Mouse (Mus musculus) T-helper 1 cell (primary cell): ENCODE measurements around the gene Olfr769.
"Not testable (repeated sequence)": the region's sequence is repeated elsewhere in the genome, so short reads cannot be mapped to it uniquely, and the experiment has no call there.

ENCODE experiments used
- in situ Hi-C: fragments of 300-600 bp; cut with MboI, MseI; formaldehyde crosslinking; loops from one replicate; pipeline ENCODE4 v1.15.1; 2025; ENCODE audit warnings: high pct_unique_total_duplicates

The Olfr769 gene

DNA sequence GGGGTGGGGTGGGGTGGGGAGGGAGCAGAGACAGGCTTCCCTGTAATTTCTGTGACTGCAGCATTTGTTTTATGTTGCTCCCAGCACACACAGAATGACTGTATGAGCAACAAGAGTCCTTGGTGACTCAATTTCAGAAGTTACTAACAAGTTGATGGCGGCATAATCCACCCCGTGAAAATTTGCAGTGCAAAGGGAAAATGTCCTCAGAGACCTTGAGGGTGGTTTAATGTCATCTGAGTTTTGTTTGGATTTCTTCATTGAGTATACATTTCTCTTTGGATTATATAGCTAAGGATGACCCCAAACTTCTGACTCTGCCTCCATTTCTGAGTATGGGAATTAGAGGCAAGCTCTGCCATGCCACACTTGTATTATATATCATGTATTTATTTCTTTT lies at the start of gene Olfr769:
TSS of gene Olfr769 (minus strand) at position 101 of the 400 bp plus-strand sequence.
- in situ Hi-C loops, result no loop called here

DNA sequence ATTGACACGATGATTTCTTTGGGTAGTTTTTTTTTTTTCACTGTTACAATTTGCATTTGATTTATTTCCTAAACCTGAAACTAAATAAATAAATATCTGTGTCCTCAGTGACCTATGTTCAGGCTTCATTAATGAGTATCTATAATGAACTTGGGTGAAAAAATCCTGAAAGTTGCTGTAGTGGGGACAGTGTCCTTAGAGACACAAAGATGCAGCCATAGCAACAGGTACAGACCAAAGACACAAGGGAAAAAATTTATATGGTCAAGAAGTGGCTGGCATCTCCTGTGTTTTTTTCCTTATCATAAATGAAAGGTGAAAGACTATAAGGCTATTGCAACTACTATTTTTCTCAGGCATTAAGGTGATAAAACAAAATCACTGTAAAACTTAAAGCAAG lies 47.0 kb upstream of the Olfr769 start, which contains the start of gene Olfr771:
TSS of gene Olfr771 (minus strand) at position 101 of the 400 bp plus-strand sequence.
- in situ Hi-C loops, result no loop called here

DNA sequence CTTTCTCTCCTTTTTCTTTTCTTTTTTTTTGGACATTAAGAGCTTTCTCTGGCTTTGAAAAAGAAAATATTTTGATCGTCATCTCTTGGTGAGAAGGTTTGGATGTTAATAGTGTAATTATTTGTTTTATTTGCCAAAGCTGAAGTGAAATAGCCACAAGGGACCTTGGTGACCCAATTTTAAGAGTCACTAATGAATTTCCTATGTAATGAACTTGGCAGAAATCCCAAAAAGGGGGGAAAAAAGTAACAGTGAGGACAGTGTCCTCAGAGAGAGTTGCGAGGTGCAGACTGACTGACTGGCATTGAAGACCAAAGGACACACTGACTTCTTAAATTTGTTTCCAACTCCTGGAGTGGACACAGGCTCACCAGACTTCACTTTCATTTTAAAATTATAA lies 21.2 kb upstream of the Olfr769 start, which contains the start of gene Olfr770:
TSS of gene Olfr770 (minus strand) at position 101 of the 400 bp plus-strand sequence.
- in situ Hi-C loops, result no loop called here

DNA sequence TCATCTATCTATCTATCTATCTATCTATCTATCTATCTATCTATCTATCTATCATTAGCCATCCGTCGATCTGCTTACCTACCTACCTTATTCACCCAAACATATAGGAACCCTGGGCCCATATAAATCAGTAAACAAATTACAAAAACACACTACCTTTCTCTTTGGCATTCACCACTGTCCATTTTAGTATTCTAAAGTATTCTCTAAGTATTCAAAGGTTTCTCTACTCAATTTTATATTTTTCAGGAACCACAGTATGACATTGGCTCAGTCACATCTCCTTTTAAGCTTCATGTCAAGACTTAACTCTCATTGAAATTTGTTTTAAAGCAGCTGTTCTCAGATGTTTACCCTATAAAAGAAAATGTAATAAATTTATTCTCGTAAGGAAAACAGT lies 2.5 kb downstream of the Olfr769 start:
- in situ Hi-C loops, result no loop called here

DNA sequence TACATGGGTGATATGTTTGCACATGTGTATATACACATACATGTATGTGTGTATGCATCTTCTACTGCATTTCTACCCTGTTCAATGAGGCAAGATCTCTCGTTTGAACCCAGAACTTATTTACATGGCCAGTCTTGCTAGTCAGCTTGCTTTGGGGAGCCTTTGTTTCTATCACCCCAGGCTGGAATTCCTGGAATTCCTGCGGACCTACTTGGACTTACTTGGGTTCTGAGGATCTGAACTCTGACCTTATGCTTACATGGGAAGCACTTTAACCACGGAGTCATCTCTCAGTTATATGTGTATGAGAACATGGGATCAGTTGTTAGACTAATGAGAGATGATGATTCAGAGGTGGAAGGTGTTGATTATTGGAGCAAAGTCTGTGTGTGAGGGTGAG lies 16.4 kb downstream of the Olfr769 start:
- in situ Hi-C loops, result no loop called here

DNA sequence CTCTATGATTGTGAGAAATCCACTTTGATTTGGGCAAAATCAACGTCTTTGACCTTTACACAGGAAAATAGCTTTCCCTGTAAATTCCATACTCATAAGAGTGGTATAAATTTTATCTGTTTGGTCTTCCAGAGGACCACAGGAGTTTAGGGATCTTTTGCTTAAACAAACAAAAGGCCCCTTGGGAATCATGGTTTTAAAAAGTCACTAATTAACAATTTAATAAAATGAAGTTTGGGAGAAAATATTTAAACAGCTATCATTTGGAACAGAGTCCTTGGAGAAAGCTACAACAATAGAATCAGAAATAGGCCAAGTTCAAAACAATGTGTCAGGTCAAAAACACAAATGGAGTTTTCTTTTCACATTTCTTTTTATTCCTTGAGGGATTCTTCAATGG lies 18.4 kb downstream of the Olfr769 start, which contains the start of gene Olfr768:
TSS of gene Olfr768 (minus strand) at position 101 of the 400 bp plus-strand sequence.
- in situ Hi-C loops, result no loop called here

DNA sequence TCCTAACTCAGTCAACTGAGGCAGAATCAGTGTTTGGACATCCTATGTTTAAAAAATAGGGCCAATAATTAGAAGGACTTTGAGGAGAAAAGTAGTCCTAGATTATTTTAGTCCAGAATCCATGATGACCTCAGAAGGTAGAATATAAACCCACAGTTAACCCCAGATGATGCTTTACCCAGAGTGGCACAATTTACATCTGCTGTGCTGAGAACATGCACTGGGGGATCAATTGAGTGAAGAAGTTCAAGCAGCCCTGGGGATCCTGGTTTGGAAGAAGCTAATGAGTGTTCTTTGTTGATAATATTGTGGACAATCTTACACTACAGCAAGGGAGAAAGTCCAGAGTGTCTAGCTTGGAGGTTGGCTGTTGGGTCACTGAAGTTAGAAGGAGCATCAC lies 34.9 kb downstream of the Olfr769 start, which contains the start of gene Olfr767:
TSS of gene Olfr767 (minus strand) at position 101 of the 400 bp plus-strand sequence.
- in situ Hi-C loops, result not testable (repeated sequence)

DNA sequence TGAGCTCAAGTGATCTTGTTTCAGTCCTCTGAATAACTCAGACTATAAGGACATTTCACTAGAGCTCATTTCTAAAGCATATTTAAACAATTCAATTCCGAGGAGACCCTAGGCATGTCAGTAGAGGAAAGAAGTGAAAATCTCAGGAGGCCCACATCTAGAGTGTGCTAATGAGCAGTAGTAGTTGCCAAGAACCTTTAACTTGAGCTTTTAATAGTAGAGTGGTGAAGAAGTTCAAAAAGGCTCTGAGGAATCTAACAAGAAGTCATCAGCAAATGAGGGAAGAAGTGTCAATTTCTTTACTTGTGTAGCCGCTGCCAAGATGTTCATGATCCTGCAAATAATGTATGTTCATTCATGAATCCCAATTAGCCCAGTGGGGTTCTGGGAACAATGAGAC lies 48.8 kb downstream of the Olfr769 start, which contains the start of gene Olfr766-ps1:
TSS of gene Olfr766-ps1 (minus strand) at position 101 of the 400 bp plus-strand sequence.
- in situ Hi-C loops, result no loop called here
